Mouse (Mus musculus) gastrocnemius, postnatal 4 days (tissue): ENCODE data around the gene Olfr322. TPM values are rescaled to one million over a fixed set of nuclear protein-coding genes. Genes with fewer than 3 reads are reported as not detected.

Experiments used
- total RNA-seq, 2 experiments: library from RNA; stranded (reverse); gene quantifications; 2 replicates each; pipeline ENCODE4 v1.2.3; 2021

The Olfr322 gene
- total RNA-seq, 2 experiments from 2014 or later: not detected

Other genes with a start within 250 kb of the Olfr322 start
- gene 1810065E05Rik, start 237.7 kb upstream of the Olfr322 start, total RNA-seq: not detected
- gene Gm12253, start 226.2 kb upstream of the Olfr322 start, total RNA-seq: not detected
- gene Lypd9, start 205.9 kb upstream of the Olfr322 start, total RNA-seq: not detected
- not detected for gene Olfr30, start 196.5 kb upstream of the Olfr322 start, total RNA-seq
- gene Olfr332, start 166.2 kb upstream of the Olfr322 start, total RNA-seq: not detected
- gene Olfr331, start 156.2 kb upstream of the Olfr322 start, total RNA-seq: not detected
- not detected for gene Olfr330, start 123.9 kb upstream of the Olfr322 start, total RNA-seq
- not detected for gene Olfr329-ps, start 112.4 kb upstream of the Olfr322 start, total RNA-seq
- gene Olfr328, start 103.1 kb upstream of the Olfr322 start, total RNA-seq: not detected
- gene Olfr224, start 88.2 kb upstream of the Olfr322 start, total RNA-seq: not detected
- not detected for gene Olfr325, start 81.1 kb upstream of the Olfr322 start, total RNA-seq
- not detected for gene Olfr324, start 63.7 kb upstream of the Olfr322 start, total RNA-seq
- gene 2210407C18Rik, start 42.7 kb upstream of the Olfr322 start, total RNA-seq: not detected
- not detected for gene Olfr323, start 28.3 kb upstream of the Olfr322 start, total RNA-seq
- under 1 TPM in 1 of 2 experiments, not detected in 1; 0.13 TPM for gene Trim58, start 18.3 kb upstream of the Olfr322 start, total RNA-seq
- not detected for gene Olfr320, start 22.3 kb downstream of the Olfr322 start, total RNA-seq
- not detected for gene Olfr319, start 40.4 kb downstream of the Olfr322 start, total RNA-seq
- gene Olfr318, start 65.2 kb downstream of the Olfr322 start, total RNA-seq: not detected
- not detected for gene Olfr317, start 80.4 kb downstream of the Olfr322 start, total RNA-seq
- gene Olfr316, start 94.0 kb downstream of the Olfr322 start, total RNA-seq: not detected
- gene Olfr315, start 114.4 kb downstream of the Olfr322 start, total RNA-seq: not detected
- not detected for gene Olfr314, start 124.2 kb downstream of the Olfr322 start, total RNA-seq
- gene Fam183b, start 143.2 kb downstream of the Olfr322 start, total RNA-seq: under 1 TPM in 1 of 2 experiments, not detected in 1; 0.52 TPM
- not detected for gene Olfr313, start 156.2 kb downstream of the Olfr322 start, total RNA-seq
- gene Olfr312, start 170.5 kb downstream of the Olfr322 start, total RNA-seq: not detected
- gene Olfr311, start 180.5 kb downstream of the Olfr322 start, total RNA-seq: not detected
- gene Gm12258, start 188.4 kb downstream of the Olfr322 start, total RNA-seq: 1 to 10 TPM; 3.7 to 4.5 TPM
- 1 to 10 TPM; 3.2 to 3.6 TPM for gene 2810021J22Rik, start 208.4 kb downstream of the Olfr322 start, total RNA-seq
- gene Zfp39, start 245.4 kb downstream of the Olfr322 start, total RNA-seq: 1 to 10 TPM; 6.9 to 8.1 TPM